Comparison of ENCODE assay signal across 28 mouse cellular contexts in the genomic region with DNA sequence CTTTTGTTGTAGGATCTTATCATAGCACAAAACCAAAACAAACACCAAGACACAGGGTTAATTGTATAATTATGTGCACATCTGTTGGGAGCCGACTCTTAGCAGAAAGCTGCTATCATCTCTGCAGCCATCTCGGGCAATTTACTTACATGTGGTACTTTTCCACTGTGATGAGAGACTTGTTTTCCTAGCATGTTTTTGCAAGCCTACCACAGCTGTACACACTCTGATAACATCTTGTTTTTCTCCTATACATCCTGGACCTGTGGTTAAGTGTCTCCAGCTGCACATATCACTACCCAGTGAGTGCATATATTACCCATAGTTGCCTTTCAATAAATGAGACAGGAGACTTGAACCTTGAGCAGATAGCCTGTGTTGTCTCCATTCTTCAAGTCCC. TPM values are rescaled to one million over a fixed set of nuclear protein-coding genes. Genes with fewer than 3 reads are reported as not detected.
DNase-seq lines count a peak whose midpoint lies in the region; ATAC-seq and TF ChIP-seq lines count a peak whose summit lies in the region.
"Had no signal": no experiment of that assay in that cellular context is flagged by ENCODE, and none has a peak within 500 bp of the region (broad histone marks: within the 10 kb centered on the region; RNA-seq: fewer than 3 reads in every experiment).

No protein-coding gene starts in this region.

- no peaks in the 10 kb centered on the region for H3K9me3 ChIP-seq in kidney, postnatal 0 days (replicated peaks; ENCODE audit: low read length)
- no peaks in the 10 kb centered on the region for H3K9me3 ChIP-seq in limb, embryonic 10.5 days (replicated peaks)
- H3K9me3 ChIP-seq: forebrain, embryonic 13.5 days; heart, embryonic 13.5 days; intestine, embryonic 15.5 days; neural tube, embryonic 15.5 days had no signal

- no peak overlapping the region for H3K27ac ChIP-seq in kidney, postnatal 0 days
- H3K27ac ChIP-seq in limb, embryonic 10.5 days: no peak overlapping the region
- H3K27ac ChIP-seq: forebrain, embryonic 13.5 days; heart, embryonic 13.5 days; hindbrain, embryonic 14.5 days; intestine, embryonic 15.5 days; left cerebral cortex, adult 2 months; macrophage; neural tube, embryonic 15.5 days had no signal

- no peak for TF ChIP-seq CTCF in kidney, postnatal 0 days (IDR thresholded peaks at IDR 0.05; ENCODE audit: low read depth)

- no peaks in the 10 kb centered on the region for H3K4me1 ChIP-seq in kidney, postnatal 0 days (replicated peaks; ENCODE audit: insufficient read depth, low read length)
- no peaks in the 10 kb centered on the region for H3K4me1 ChIP-seq in limb, embryonic 10.5 days
- H3K4me1 ChIP-seq: forebrain, embryonic 13.5 days; heart, embryonic 13.5 days; intestine, embryonic 15.5 days; neural tube, embryonic 15.5 days had no signal

- no peak overlapping the region for H3K4me2 ChIP-seq in kidney, postnatal 0 days (ENCODE audit: low read length)
- H3K4me2 ChIP-seq: forebrain, embryonic 13.5 days; heart, embryonic 13.5 days; hindbrain, embryonic 14.5 days; intestine, embryonic 15.5 days; neural tube, embryonic 15.5 days had no signal

- H3K36me3 ChIP-seq in kidney, postnatal 0 days (ENCODE audit: insufficient read depth, low read length): peaks cover 20% of the 10 kb centered on the region; the same call in 1 of the 2 replicates
- H3K36me3 ChIP-seq in limb, embryonic 10.5 days: peaks cover 48% of the 10 kb centered on the region

- H3K4me3 ChIP-seq in kidney, postnatal 0 days (replicated peaks; ENCODE audit: low read depth, low read length): no peak overlapping the region
- no peak overlapping the region for H3K4me3 ChIP-seq in limb, embryonic 10.5 days
- H3K4me3 ChIP-seq: forebrain, embryonic 13.5 days; heart, embryonic 13.5 days; intestine, embryonic 15.5 days; left cerebral cortex, adult 2 months; neural tube, embryonic 15.5 days had no signal

- no peak overlapping the region for H3K9ac ChIP-seq in kidney, postnatal 0 days (ENCODE audit: low read depth, low read length)
- H3K9ac ChIP-seq: forebrain, embryonic 13.5 days; heart, embryonic 13.5 days; hindbrain, embryonic 14.5 days; intestine, embryonic 15.5 days; neural tube, embryonic 15.5 days had no signal

- H3K27me3 ChIP-seq in kidney, postnatal 0 days (ENCODE audit: insufficient read depth, low read length): no peaks in the 10 kb centered on the region
- H3K27me3 ChIP-seq in limb, embryonic 10.5 days (ENCODE audit: low read depth, poor library complexity, severe bottlenecking): no peaks in the 10 kb centered on the region
- H3K27me3 ChIP-seq: forebrain, embryonic 13.5 days; heart, embryonic 13.5 days; intestine, embryonic 15.5 days; neural tube, embryonic 15.5 days had no signal

- DNase-seq in kidney, postnatal 0 days (ENCODE audit: low spot score): peak; percentile 32
- no peak for DNase-seq in kidney, postnatal 10 days
- DNase-seq in thymus, postnatal 0 days (ENCODE audit: low spot score): peak; percentile 86
- DNase-seq in spleen, postnatal 14 days (ENCODE audit: low spot score in 2 of 2): no peak
- no peak for DNase-seq in cerebellum, postnatal 4 days (ENCODE audit: low spot score in 2 of 2)
- DNase-seq in limb, embryonic 10.5 days (ENCODE audit: low spot score): no peak
- DNase-seq: adrenal gland, adult 2 months; B cell, adult 2 months; cerebellum, adult 8-10 months; cerebellum, postnatal 36 days; gastrocnemius, postnatal 14 days; heart, adult 18-20 months; heart, postnatal 36 days; kidney, adult 8-10 months; kidney, postnatal 36 days; layer of hippocampus, adult 9-11 months; left cerebral cortex, postnatal 4 days; right cerebral cortex, adult 18-20 months; right cerebral cortex, postnatal 4 days had no signal

- no peak for ATAC-seq in kidney, postnatal 0 days (replicated peaks; ENCODE audit: low FRiP score, low read depth)
- peak; percentile 56 for ATAC-seq in activated CD4-positive, CD25-positive, alpha-beta regulatory T cell, adult 4 months
- ATAC-seq: forebrain, embryonic 13.5 days; intestine, embryonic 15.5 days had no signal

- 67% methylated on average over 2 of the region's 2 CpGs for WGBS in kidney, postnatal 0 days
- WGBS in limb, embryonic 10.5 days: 85% methylated on average over 2 of the region's 2 CpGs

RNA-seq across cellular contexts. Expression of a gene that starts 23.1 kb away (rescaled TPM):
- polyA plus RNA-seq in kidney, postnatal 0 days (2015; fragmentation: Nextera tagmentation; extraction: Ambion mirVana): 4.6 and 4.9 TPM in 2 replicates
- 1 to 10 TPM; 6.8 to 8.7 TPM for polyA plus RNA-seq in activated CD4-positive, CD25-positive, alpha-beta regulatory T cell, adult 4 months (2017; shearing (Covaris generic))
- polyA plus RNA-seq in thymus, postnatal 0 days (2015; fragmentation: Nextera tagmentation; extraction: Ambion mirVana): 5.0 and 5.8 TPM in 2 replicates
- polyA plus RNA-seq in limb, embryonic 10.5 days (2016; fragmentation: Nextera tagmentation; extraction: Ambion mirVana): 4.3 and 6.3 TPM in 2 replicates

RNA-seq across cellular contexts. Expression of a gene that starts 23.5 kb away (rescaled TPM):
- polyA plus RNA-seq in kidney, postnatal 0 days (2015; fragmentation: Nextera tagmentation; extraction: Ambion mirVana): 44.9 and 47.9 TPM in 2 replicates
- 10 to 100 TPM; 50.5 to 50.8 TPM for polyA plus RNA-seq in activated CD4-positive, CD25-positive, alpha-beta regulatory T cell, adult 4 months (2017; shearing (Covaris generic))
- polyA plus RNA-seq in thymus, postnatal 0 days (2015; fragmentation: Nextera tagmentation; extraction: Ambion mirVana): 111 and 132 TPM in 2 replicates
- polyA plus RNA-seq in limb, embryonic 10.5 days (2016; fragmentation: Nextera tagmentation; extraction: Ambion mirVana): 60.4 and 73.0 TPM in 2 replicates

RNA-seq across cellular contexts. Expression of a gene that starts 32.0 kb away (rescaled TPM):
- 1.4 and 1.7 TPM in 2 replicates for polyA plus RNA-seq in kidney, postnatal 0 days (2015; fragmentation: Nextera tagmentation; extraction: Ambion mirVana)
- 1 to 10 TPM in 1 of 2 experiments, under 1 TPM in 1; 0.64 to 1.6 TPM for polyA plus RNA-seq in activated CD4-positive, CD25-positive, alpha-beta regulatory T cell, adult 4 months (2017; shearing (Covaris generic))
- 1.7 and 3.1 TPM in 2 replicates for polyA plus RNA-seq in thymus, postnatal 0 days (2015; fragmentation: Nextera tagmentation; extraction: Ambion mirVana)
- polyA plus RNA-seq in limb, embryonic 10.5 days (2016; fragmentation: Nextera tagmentation; extraction: Ambion mirVana): 0.36 and 1.2 TPM in 2 replicates
- polyA plus RNA-seq: liver, adult 2 months; macrophage had no signal

Comparison
In these comparisons a context has a peak if more than half of its experiments do, and no peak if none do; other contexts are left out.
1. DNase-seq: peak in kidney, postnatal 0 days (single experiment) and thymus, postnatal 0 days (single experiment); none in kidney, postnatal 10 days (single experiment), spleen, postnatal 14 days (0 of 2), cerebellum, postnatal 4 days (0 of 2) and limb, embryonic 10.5 days (single experiment).